Comparison of ENCODE assay signal across 7 mouse cellular contexts in the genomic region with DNA sequence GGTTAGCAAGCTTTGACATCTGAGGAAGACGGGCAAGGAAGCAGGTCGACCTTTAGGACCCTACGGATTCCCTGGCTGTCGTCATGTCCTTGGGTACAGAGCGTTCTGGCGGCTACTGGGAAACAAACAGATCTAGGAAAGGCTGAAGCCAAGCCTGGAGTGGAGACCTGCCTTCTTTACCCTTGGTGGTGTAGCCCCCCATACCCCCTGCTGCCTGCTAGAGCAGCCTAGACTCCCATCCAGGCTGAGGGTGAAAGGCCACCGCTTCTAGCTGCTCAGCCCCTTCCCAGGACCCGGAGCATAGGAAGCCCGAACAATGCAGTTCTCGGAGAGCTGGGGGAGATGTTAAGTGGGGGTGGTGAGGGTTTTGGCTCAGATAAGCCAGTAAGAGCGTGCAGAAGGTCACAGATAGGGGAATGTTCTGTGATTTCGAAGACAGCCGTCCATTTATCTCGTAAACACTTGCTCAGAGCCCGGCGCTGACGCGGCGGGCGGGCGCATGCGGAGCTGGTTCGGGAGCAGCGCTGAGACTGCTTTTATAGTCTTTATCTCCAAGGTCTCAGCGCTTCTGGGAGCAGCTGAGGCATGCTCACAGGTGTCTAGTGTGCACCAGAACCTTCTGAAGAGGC. TPM values are rescaled to one million over a fixed set of nuclear protein-coding genes. Genes with fewer than 3 reads are reported as not detected.
DNase-seq lines count a peak whose midpoint lies in the region; ATAC-seq lines count a peak whose summit lies in the region.

No protein-coding gene starts in this region.

- H3K27me3 ChIP-seq in hindbrain, embryonic 12.5 days: no peaks in the 10 kb centered on the region

- no peaks in the 10 kb centered on the region for H3K36me3 ChIP-seq in hindbrain, embryonic 12.5 days

- no peaks in the 10 kb centered on the region for H3K9me3 ChIP-seq in hindbrain, embryonic 12.5 days (replicated peaks)

- peak overlapping the region; percentile 80 for H3K9ac ChIP-seq in hindbrain, embryonic 12.5 days

- H3K27ac ChIP-seq in hindbrain, embryonic 12.5 days: peak overlapping the region; percentile 93

- H3K4me2 ChIP-seq in hindbrain, embryonic 12.5 days (replicated peaks): peak overlapping the region; percentile 65

- peak overlapping the region; percentile 48 for H3K4me3 ChIP-seq in hindbrain, embryonic 12.5 days

- DNase-seq in adrenal gland, adult (ENCODE audit: inconsistent age in 2 of 2, low spot score in 1 of 2): peak; percentile 90 to 96
- DNase-seq in cerebellum, adult 9-10 months: peak; percentile 87
- peak; percentile 77 to 83 for DNase-seq in layer of hippocampus, postnatal 36 days
- peak; percentile 76 to 77 for DNase-seq in lung, postnatal 4 days
- peak; percentile 78 to 84 for DNase-seq in right cerebral cortex, postnatal 10 days (ENCODE audit: low spot score in 2 of 2)

- ATAC-seq in frontal cortex, adult (ENCODE audit: low TSS enrichment): peak; percentile 75
- peak; percentile 57 for ATAC-seq in hindbrain, embryonic 12.5 days (ENCODE audit: low FRiP score)

- H3K4me1 ChIP-seq in hindbrain, embryonic 12.5 days: peaks cover 37% of the 10 kb centered on the region

- WGBS in hindbrain, embryonic 12.5 days: under 1% methylated on average over 25 of the region's 25 CpGs

RNA-seq across cellular contexts. Expression of a gene that starts 18.3 kb away (rescaled TPM):
- 78.1 and 78.6 TPM in 2 replicates for polyA plus RNA-seq in hindbrain, embryonic 12.5 days (2016; fragmentation: Nextera tagmentation; extraction: Ambion mirVana)
- 10 to 100 TPM; 89.5 to 96.2 TPM for total RNA-seq in layer of hippocampus, postnatal 36 days (2021)

RNA-seq across cellular contexts. Expression of a gene that starts 32.7 kb away (rescaled TPM):
- polyA plus RNA-seq in hindbrain, embryonic 12.5 days (2016; fragmentation: Nextera tagmentation; extraction: Ambion mirVana): 36.3 and 38.0 TPM in 2 replicates
- 10 to 100 TPM; 14.3 to 18.1 TPM for total RNA-seq in layer of hippocampus, postnatal 36 days (2021)

RNA-seq across cellular contexts. Expression of a gene that starts 33.0 kb away (rescaled TPM):
- polyA plus RNA-seq in hindbrain, embryonic 12.5 days (2016; fragmentation: Nextera tagmentation; extraction: Ambion mirVana): 113 and 119 TPM in 2 replicates
- 10 to 100 TPM; 69.8 to 71.1 TPM for total RNA-seq in layer of hippocampus, postnatal 36 days (2021)

Comparison
In these comparisons a context has a peak if more than half of its experiments do, and no peak if none do; other contexts are left out.
1. Peak in every context shown above with its lines: DNase-seq, ATAC-seq, H3K4me3 ChIP-seq and H3K27ac ChIP-seq.